Comparison of ENCODE assay signal across 7 mouse cellular contexts in the genomic region with DNA sequence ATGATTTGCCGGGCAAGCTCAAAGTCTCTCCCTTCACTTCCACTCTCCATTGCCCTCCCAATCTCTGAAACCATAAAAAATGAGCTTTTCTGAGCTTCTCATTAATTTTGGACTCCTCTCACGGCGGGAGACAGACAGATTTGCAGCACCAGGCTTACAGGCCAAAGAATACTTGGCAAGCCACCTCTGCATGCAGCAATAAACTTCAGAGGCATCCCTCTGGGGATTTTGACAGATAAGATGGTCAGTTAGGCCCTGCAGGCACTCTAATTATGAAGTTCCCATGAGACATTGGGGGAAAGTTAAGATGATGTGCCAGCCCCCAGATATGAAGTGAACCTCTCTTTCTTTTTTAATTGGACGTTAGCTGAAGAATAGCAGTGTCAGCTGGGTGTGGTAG.
DNase-seq lines count a peak whose midpoint lies in the region; ATAC-seq lines count a peak whose summit lies in the region.

No protein-coding gene starts in this region.

- no peak for ATAC-seq in CD4-positive, CD25-positive, alpha-beta regulatory T cell, adult 4 months

- intact Hi-C loops in heart, postnatal 14 days (cut with DNase I), result no loop called here

- peak; percentile 5 to 18 for DNase-seq in heart, adult 9 months (ENCODE audit: low spot score in 2 of 2)
- no peak for DNase-seq in heart, postnatal 14 days
- peak; percentile 15 for DNase-seq in lung, postnatal 36 days
- DNase-seq in lung, postnatal 14 days, result no peak
- DNase-seq in cerebellum, postnatal 25 days, result peak; percentile 34 to 45
- DNase-seq in ovary, adult 18-20 months (ENCODE audit: low spot score), result no peak

Comparison
In these comparisons a context has a peak if more than half of its experiments do, and no peak if none do; other contexts are left out.
1. DNase-seq: peak in heart, adult 9 months (2 of 2), lung, postnatal 36 days (single experiment) and cerebellum, postnatal 25 days (2 of 2); none in heart, postnatal 14 days (0 of 2), lung, postnatal 14 days (single experiment) and ovary, adult 18-20 months (single experiment).